Mouse (Mus musculus): ENCODE data around the gene Gng10. TPM values are rescaled to one million over a fixed set of nuclear protein-coding genes. Genes with fewer than 3 reads are reported as not detected.

The Gng10 gene
- total RNA-seq, 2 experiments from 2014 or later = 66.3 to 72.7 TPM

DNA sequence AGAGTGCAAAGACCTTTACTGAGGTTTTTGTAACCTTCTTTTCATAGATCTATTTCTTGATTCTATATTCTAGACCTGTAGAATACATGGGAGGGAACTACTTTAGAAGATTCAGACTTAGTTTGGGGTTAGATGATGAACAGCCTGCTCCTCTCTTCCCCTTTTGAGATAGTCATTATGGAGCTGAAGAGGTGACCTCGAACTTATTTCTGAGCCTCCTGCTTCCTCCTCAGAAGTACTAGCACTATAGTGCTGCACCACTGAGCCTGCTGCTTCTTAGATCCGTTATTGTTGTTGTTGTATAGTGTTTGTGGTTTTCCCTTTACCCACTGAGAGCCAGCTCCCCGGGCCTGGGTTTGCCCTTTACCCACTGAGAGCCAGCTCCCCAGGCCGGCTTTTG is 25.2 kb upstream of the Gng10 start:
- intact Hi-C loops (cut with DNase I) = no loop called here

DNA sequence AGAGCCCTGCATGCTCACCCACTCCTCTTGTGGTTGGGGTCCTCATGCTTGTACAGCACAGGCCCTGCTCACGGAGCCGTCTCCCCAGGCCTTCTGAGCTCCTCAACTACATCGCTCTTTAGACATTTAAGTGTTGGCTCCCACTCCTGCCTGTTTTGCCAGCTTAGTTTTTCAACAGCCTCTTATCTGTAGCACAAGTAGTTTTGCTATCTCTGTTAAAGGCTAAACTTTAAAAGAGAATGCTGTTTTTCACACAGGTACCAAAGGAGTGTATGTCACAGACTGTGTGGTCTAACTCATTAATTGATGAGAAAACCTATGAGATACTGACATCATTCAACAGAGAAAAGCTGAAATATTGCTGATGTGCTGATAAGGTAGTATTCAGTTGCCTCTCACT is 23.4 kb upstream of the Gng10 start:
- no peak for DNase-seq (ENCODE audit: low spot score in 2 of 2)
- intact Hi-C loops (cut with DNase I) = no loop called here

More for the DNA sequence above, 25.2 kb upstream of the Gng10 start:
- DNase-seq (ENCODE audit: low spot score in 2 of 2) = no peak

DNA sequence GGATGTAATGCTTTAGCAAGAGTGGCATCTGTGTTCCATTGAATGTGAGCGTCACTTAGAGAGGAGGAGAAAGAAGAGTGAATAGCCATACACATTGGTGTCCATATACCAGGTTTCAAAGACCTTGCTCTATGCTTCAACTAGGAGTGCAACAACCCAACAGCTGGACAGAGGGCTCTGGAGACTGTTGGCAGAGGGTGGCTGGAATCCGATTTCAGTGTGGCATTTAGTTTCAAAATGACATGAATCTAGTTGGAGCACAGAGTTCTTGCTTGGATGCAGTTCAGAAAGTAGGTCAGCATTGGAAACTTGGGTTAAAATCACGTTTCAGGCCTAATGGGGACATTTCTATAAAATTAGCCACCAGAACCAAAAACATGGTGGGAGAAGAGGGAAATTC is 19.7 kb upstream of the Gng10 start:
- intact Hi-C loops (cut with DNase I) = no loop called here
- no peak for DNase-seq (ENCODE audit: low spot score in 2 of 2)

DNA sequence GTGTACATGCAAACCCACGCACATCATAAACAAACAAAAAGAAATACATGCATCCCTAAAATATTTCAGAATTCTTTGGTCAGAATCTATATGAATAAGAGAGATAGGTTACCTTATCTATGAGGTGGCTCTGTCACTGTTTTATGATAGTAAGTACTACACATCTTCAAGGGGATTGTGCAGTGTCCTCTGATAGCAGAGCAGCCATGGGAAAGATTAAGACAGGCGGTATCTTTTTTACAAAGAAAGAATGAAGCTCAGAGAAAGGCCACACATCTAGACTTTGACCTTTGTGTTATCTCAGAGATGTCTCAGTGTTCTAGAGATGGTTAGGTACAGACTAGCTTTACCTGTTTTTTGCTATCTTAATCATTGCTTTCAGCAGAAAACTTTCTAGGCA is 18.0 kb upstream of the Gng10 start:
- no peak for DNase-seq (ENCODE audit: low spot score in 2 of 2)

DNA sequence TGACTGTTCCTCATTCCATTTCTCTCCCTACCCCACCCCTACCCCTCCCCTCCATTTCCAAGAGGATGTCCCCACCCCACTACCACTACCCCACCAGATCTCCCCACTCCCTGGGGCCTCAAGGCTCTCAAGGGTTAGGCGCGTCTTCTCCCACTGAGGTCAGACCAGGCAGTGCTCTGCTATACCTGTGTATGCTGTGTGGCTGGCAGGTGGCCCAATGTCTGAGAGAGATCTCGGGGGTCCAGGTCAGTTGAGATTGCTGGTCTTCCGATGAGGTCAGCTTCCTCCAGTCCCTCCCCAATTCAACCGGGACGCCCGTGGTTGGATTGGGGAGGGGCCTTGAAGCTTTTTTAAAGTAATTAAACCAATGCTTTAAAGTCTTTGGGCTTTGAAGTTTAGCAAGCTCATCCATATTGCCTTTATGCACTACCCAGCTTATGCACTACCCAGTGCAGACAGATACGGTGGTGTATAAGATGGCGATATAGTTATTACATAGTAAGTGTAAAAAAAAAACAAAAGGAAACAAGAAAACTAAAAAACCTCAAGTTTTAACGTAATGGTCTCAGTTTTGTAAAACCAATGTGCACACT is 467 bp upstream of the Gng10 start:
- no peak for DNase-seq (ENCODE audit: low spot score in 2 of 2)
- intact Hi-C loops (cut with DNase I) = no loop called here

More for the DNA sequence above, 18.0 kb upstream of the Gng10 start:
- intact Hi-C loops (cut with DNase I) = no loop called here

DNA sequence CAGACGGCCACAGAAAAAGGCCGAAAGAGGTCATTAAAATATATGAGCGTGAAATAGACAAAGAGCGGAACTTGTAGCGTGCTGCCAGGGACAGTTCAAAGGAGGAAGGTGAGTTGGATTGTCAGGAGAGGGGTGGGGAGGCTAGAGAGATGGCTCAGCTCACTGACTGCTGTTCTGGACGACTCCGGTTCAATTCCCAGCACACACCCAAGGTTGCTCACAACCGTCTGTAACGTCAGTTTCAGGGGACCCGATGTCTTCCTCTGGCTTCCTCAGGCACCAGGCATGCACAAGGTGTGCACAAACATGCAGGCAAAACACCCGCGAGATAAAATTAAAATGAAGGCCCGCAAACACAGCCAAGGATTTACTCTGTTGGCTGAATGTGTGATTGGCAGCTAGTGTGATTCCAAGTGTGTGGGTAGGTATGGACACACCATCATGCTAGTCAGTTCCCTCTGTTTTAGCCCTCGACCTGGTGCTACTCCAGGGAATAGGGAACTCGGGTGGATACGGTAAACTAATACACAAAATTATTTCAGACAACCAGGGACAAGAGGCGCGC is 980 bp downstream of the Gng10 start:
- intact Hi-C loops (cut with DNase I) = loop anchor here (2.0 kb wide), 1 partner anchor 51 kb away; no protein-coding TSS in a partner anchor
- DNase-seq (ENCODE audit: low spot score in 2 of 2) = peak in 1 of 2 experiments; percentile 26

DNA sequence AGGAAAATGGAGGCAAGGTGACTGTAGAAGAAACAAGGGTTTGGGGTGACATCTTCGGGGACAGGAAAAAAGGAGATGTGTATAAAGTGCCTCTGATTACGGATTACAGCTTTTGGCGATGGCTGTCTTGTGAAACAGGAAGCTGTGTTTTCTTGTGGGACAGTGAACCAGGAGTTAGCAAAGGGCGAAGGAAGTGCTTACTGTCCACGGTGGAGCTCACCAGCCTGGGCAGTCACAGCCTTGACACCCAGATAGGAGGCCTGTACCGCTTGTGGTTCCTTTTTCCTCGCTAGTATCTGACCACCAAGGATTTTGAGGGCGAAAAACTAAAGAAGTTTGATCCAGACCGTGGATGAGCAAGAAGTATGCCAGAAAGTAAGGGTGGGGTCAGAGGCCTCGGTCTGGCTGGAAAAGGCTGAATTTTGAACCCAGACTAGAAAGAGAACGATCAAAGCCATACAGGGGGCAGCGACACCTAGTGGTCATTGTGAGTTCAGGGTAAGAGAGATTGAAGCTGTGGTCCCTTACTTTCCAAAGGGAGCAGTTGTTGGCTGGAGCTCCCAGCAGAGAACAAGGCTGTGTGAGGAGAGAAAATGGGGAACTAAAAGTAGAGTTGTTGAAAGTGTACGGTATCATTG is 1.7 kb downstream of the Gng10 start:
- DNase-seq (ENCODE audit: low spot score in 2 of 2) = peak; percentile 54 to 63
- intact Hi-C loops (cut with DNase I) = loop anchor here (2.0 kb wide), 1 partner anchor 52 kb away; no protein-coding TSS in a partner anchor

DNA sequence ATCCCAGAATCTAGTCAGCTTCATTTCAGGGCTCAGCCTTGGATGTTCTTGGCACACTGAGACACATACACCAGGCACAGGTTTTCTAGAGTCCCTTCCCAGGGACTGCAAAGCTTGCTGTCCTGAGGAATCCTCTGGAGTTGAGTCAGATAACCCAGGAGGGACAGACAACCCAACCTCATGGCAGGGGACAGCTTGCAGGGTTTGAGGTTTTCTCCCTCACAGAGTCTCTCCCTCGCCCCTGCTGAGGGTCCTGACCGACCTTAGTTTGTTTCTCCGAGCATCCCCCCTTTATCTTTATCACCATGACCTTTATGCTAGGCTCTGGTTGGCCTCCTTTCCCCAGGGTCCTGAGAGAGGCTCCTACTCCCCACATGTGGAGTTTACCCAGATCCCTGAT is 2.6 kb downstream of the Gng10 start:
- no peak for DNase-seq (ENCODE audit: low spot score in 2 of 2)

DNA sequence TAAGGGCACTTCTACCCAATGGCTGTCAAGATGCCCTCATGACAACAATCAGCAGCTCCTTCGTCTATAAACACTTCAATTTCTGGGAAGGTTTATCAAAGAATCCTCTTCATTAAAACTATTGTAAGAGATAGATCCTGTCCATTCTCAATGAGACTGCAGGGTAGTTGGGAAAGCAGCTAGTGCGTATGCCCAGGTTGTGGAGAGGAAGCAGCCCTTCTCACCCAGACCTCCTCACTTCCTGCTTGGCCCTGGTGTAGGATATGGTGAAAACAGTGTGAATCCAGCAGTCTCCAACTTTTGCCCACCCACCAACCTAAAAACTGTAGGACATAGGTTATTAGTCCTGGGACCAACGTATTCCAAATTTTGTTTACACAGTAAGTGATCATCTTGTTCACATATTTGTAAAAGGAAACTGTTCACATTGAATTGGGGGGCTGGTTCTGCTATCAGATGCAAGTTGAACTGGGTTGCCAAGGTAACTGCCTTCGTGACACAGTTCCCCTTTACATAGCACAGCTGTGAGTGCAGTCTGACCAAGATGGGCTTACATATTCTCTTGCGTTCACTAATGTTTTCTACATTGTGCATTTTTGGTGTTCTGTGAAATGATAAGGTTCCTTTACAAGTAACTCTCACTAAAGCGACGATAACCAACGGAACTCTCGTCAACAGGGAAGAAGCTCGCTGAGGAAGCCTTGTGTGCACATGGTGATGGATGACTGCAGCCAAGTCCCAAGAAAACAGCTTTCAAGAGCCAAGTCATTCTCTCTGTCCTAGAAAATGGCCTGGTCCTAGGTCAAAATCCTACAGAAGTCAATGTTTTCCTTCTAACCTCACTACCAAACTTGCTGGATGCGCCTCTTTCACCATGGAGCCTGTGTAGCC is 5.8 kb downstream of the Gng10 start:
- intact Hi-C loops (cut with DNase I) = no loop called here
- DNase-seq (ENCODE audit: low spot score in 2 of 2) = no peak

More for the DNA sequence above, 2.6 kb downstream of the Gng10 start:
- intact Hi-C loops (cut with DNase I) = loop anchor here (2.0 kb wide), 1 partner anchor 53 kb away; no protein-coding TSS in a partner anchor

DNA sequence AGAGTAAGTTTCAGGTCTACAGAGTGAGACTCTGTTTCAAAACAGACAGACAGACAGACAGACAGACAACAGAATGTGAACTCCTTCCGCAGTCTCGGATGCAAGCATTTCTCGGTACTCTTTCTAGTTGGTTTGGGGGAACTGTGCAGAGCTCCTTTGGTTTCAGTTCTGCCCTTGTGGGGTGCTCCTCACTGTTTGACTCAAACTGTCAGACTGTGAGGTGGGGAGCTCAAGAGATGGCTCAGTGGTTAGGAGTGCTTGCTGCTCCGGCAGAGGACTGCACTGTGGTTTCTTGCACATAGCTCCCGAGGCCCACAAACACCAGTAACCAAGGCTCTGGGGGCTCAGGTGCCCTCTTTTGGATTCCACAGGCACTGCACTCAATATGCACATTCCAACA is 8.2 kb downstream of the Gng10 start:
- no peak for DNase-seq (ENCODE audit: low spot score in 2 of 2)
- intact Hi-C loops (cut with DNase I) = no loop called here

DNA sequence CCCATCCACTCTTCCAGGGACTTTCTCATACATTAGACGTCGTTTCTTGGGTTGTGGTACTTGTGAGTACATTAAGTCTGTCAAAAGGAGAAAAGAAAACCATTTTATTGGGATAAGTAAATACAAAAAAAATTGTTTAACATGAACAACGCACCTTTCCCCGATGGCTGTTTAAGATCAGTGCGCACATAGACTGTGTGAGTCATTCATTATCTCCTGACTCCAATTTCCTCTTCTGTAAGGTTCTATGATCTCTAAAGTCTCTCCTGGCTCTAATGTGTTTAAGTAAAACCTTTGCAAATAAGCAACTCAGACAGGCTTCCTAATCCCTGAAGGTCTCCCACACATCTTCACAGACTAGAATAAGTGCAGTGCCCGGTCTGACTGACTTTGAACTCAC is 9.0 kb downstream of the Gng10 start:
- intact Hi-C loops (cut with DNase I) = no loop called here
- no peak for DNase-seq (ENCODE audit: low spot score in 2 of 2)

DNA sequence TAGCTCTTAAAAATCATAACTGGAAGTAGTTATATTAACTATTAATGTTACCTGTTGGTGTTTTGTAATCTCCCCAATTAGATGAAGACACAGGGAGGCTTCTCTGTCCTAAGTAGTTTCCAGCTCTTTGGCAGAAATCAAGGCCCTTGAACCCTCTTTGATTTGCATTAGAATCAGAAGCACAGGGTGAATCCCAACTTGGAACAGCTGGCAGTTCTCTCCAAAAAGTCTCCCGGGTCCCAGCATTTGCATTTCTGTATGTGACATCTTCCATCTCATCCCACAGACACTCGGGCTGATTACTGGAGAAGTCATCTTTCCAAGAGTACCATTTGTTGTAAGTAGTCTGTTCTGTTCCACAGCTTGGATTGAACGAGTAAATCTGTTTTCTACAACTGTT is 12.3 kb downstream of the Gng10 start:
- intact Hi-C loops (cut with DNase I) = no loop called here
- DNase-seq (ENCODE audit: low spot score in 2 of 2) = no peak

DNA sequence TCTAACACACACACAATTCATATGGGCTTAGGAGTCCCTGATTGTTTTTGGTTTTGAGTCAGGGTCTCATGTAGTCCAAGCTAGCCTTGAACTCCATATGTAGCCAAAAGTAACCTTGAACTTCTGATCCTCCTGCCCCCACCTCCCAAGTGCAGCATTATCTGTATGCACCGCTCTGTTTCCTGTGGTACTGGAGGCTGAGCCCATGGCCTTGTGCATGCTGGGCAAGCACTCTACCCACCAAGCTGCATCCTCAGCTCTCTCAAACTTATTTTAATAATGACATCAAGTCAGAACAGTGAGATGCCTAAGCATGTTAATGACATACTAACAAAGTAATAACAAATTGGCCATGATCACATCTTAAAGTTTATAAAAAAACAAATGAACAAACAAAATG is 16.2 kb downstream of the Gng10 start:
- DNase-seq (ENCODE audit: low spot score in 2 of 2) = no peak
- intact Hi-C loops (cut with DNase I) = no loop called here

DNA sequence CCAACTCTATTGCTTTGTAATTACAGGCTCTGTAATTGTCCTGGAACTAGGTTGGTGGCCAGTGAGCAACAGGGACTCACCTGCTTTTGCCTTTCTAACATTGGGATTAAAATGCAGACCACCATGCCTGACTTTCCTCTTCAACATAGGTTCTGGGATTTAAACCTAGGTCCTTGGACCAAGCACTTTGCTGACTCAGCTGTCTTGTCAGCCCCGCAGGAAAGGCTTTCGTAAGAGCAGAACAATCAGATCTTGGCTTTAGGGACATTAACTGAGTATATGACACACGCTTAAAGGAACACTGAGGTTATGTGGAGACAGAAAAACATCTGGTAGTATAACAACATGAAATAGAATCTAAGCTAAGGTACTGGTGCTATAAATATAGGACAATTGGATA is 23.0 kb downstream of the Gng10 start:
- no peak for DNase-seq (ENCODE audit: low spot score in 2 of 2)
- intact Hi-C loops (cut with DNase I) = no loop called here

DNA sequence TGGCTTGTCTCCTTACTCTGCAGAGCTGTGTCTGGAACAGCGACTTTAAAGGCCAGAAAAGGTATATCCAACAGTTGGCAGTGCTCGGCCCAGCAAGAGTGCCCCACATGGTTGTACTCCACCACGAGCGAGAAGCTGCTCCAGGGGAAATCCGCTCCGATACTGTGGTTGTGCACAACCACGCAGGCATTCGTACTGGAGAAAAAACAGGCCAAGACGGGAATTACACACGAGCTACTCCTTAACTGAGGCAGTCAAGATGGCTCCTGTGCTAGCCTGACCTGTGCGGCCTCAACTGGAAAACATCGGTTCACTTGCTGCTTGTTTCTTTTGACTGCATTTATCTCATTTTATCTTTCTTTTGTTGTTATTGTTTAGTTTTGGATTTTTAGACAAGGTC is 27.6 kb downstream of the Gng10 start:
- intact Hi-C loops (cut with DNase I) = no loop called here
- DNase-seq (ENCODE audit: low spot score in 2 of 2) = no peak

DNA sequence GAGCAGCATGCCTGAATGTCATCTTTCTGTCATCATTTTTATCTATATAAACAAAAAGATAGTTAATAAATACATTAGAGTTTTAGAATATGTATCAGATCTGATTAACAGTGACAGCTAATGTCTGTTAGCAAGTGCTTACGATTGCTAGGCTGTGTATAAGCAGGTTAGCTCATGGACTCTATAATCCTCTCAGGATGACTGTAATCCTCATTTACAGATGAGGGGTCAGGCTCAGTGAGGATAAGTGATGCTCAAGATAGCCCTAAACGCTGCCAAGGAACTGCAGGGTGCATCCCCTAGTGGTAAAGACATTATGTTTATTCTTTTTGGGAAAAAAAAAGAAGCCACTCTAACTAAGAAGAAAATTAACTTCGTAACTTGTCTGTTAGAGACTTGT is 34.4 kb downstream of the Gng10 start:
- no peak for DNase-seq (ENCODE audit: low spot score in 2 of 2)
- intact Hi-C loops (cut with DNase I) = no loop called here

DNA sequence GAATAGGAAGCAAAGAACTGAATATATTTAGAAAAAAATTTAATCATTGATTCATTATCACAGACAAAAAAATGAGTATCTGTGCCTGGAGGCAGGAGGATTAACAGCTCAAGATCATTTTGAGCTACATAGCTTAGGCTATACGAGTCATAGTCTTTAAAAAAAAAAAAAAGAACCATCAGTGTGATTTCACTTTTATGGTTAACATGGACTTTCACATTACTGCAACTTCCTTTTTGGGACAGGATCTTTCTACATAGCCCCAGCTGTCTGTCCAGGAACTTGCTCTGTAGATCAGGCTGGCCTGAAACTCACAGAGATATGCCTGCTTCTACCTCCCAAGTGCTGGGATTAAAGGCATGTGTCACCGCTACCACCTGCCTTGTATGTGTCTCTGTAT is 48.5 kb downstream of the Gng10 start:
- DNase-seq (ENCODE audit: low spot score in 2 of 2) = no peak
- intact Hi-C loops (cut with DNase I) = no loop called here

DNA sequence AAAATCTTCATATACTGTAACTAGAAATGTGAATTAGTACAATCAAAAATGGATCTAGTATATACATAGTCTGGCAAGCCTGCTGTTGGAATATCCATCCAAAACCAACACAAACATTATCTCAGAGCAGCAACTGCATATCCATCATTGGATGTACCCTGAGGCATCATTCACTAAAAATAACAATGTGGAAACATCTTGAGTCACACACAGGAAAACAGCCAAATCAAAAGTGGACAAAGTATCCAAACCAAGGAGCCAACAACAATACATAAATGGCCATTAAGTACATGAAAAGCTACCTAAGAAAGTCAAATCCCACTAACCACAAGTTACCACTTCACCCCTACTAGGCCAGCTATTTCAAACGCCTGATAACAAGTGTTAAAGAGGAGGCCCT is 54.5 kb downstream of the Gng10 start:
- intact Hi-C loops (cut with DNase I) = no loop called here
- DNase-seq (ENCODE audit: low spot score in 2 of 2) = no peak

Data from left cerebral cortex, postnatal 36 days (tissue).